Comparison of ENCODE assay signal across 18 mouse cellular contexts in genomic region chr5:117523010-117523409, GRCm38 (mm10).
DNase-seq lines count a peak whose midpoint lies in the region; ATAC-seq and TF ChIP-seq lines count a peak whose summit lies in the region.
"Had no signal": no experiment of that assay in that cellular context is flagged by ENCODE, and none has a peak within 500 bp of the region (broad histone marks: within the 10 kb centered on the region; RNA-seq: fewer than 3 reads in every experiment).

No protein-coding gene starts in this region.

- H3K9me3 ChIP-seq in forebrain, embryonic 14.5 days (replicated peaks; ENCODE audit: control insufficient read depth, low read length), result no peaks in the 10 kb centered on the region
- no peaks in the 10 kb centered on the region for H3K9me3 ChIP-seq in forebrain, embryonic 11.5 days (ENCODE audit: control insufficient read depth, low read length)
- no peaks in the 10 kb centered on the region for H3K9me3 ChIP-seq in midbrain, postnatal 0 days (ENCODE audit: low read length)
- H3K9me3 ChIP-seq in midbrain, embryonic 16.5 days (replicated peaks; ENCODE audit: control insufficient read depth, low read length, poor library complexity, severe bottlenecking), result no peaks in the 10 kb centered on the region
- H3K9me3 ChIP-seq: hindbrain, embryonic 13.5 days; liver, embryonic 12.5 days had no signal

- peak; percentile 64 for DNase-seq in forebrain, embryonic 14.5 days (ENCODE audit: low spot score)
- no peak for DNase-seq in forebrain, embryonic 11.5 days (ENCODE audit: low spot score)
- DNase-seq in midbrain, postnatal 0 days (ENCODE audit: low spot score), result peak; percentile 27
- DNase-seq in cerebellum, adult 9-10 months, result peak; percentile 80
- peak; percentile 24 for DNase-seq in telencephalon, adult 2 months (ENCODE audit: low read depth, low spot score)
- no peak for DNase-seq in urinary bladder, postnatal 25 days (ENCODE audit: low spot score)
- no peak for DNase-seq in kidney, adult 18-20 months
- DNase-seq: adrenal gland, postnatal 14 days; gastrocnemius, postnatal 14 days; heart, postnatal 10 days; lung, embryonic 14.5 days had no signal

- H3K27ac ChIP-seq in forebrain, embryonic 14.5 days (ENCODE audit: low read depth, low read length), result no peak overlapping the region
- no peak overlapping the region for H3K27ac ChIP-seq in forebrain, embryonic 11.5 days (ENCODE audit: low read depth, low read length)
- no peak overlapping the region for H3K27ac ChIP-seq in midbrain, postnatal 0 days (ENCODE audit: low read depth, low read length)
- H3K27ac ChIP-seq in midbrain, embryonic 16.5 days (ENCODE audit: low read length), result no peak overlapping the region
- H3K27ac ChIP-seq: hindbrain, embryonic 13.5 days; kidney, postnatal 0 days; liver, embryonic 12.5 days; macrophage had no signal

- WGBS in forebrain, embryonic 14.5 days, result 62% methylated on average over 10 of the region's 10 CpGs
- whole genome bisulfite sequencing in forebrain, embryonic 11.5 days, result 86% methylated on average over 10 of the region's 10 CpGs
- WGBS in midbrain, postnatal 0 days, result 75% methylated on average over 10 of the region's 10 CpGs
- WGBS in midbrain, embryonic 16.5 days, result 79% methylated on average over 10 of the region's 10 CpGs

- H3K4me3 ChIP-seq in forebrain, embryonic 14.5 days (ENCODE audit: low read depth, low read length), result no peak overlapping the region
- no peak overlapping the region for H3K4me3 ChIP-seq in forebrain, embryonic 11.5 days (ENCODE audit: low read depth, low read length)
- no peak overlapping the region for H3K4me3 ChIP-seq in midbrain, postnatal 0 days (ENCODE audit: low read depth, low read length)
- no peak overlapping the region for H3K4me3 ChIP-seq in midbrain, embryonic 16.5 days (ENCODE audit: low read depth, low read length)
- H3K4me3 ChIP-seq: hindbrain, embryonic 13.5 days; liver, embryonic 12.5 days had no signal

- no peaks in the 10 kb centered on the region for H3K4me1 ChIP-seq in forebrain, embryonic 14.5 days (ENCODE audit: control insufficient read depth, insufficient read depth, low read length)
- H3K4me1 ChIP-seq in forebrain, embryonic 11.5 days (replicated peaks; ENCODE audit: control insufficient read depth, insufficient read depth, low read length), result no peaks in the 10 kb centered on the region
- no peaks in the 10 kb centered on the region for H3K4me1 ChIP-seq in midbrain, postnatal 0 days (ENCODE audit: insufficient read depth, low read length)
- H3K4me1 ChIP-seq in midbrain, embryonic 16.5 days (ENCODE audit: control insufficient read depth, insufficient read depth, low read length), result no peaks in the 10 kb centered on the region
- H3K4me1 ChIP-seq: liver, embryonic 12.5 days had no signal

- H3K9ac ChIP-seq in forebrain, embryonic 14.5 days (ENCODE audit: low read length), result no peak overlapping the region
- no peak overlapping the region for H3K9ac ChIP-seq in forebrain, embryonic 11.5 days (ENCODE audit: low read length)
- no peak overlapping the region for H3K9ac ChIP-seq in midbrain, postnatal 0 days (replicated peaks; ENCODE audit: low read length, poor library complexity, severe bottlenecking)
- H3K9ac ChIP-seq in midbrain, embryonic 16.5 days (ENCODE audit: low read depth, low read length), result no peak overlapping the region
- H3K9ac ChIP-seq: hindbrain, embryonic 13.5 days; liver, embryonic 12.5 days; lung, embryonic 14.5 days had no signal

- no peaks in the 10 kb centered on the region for H3K27me3 ChIP-seq in forebrain, embryonic 14.5 days (replicated peaks; ENCODE audit: control insufficient read depth, insufficient read depth, low read length)
- H3K27me3 ChIP-seq in forebrain, embryonic 11.5 days (ENCODE audit: control insufficient read depth, insufficient read depth, low read length), result no peaks in the 10 kb centered on the region
- no peaks in the 10 kb centered on the region for H3K27me3 ChIP-seq in midbrain, postnatal 0 days (ENCODE audit: insufficient read depth, low read length)
- no peaks in the 10 kb centered on the region for H3K27me3 ChIP-seq in midbrain, embryonic 16.5 days (ENCODE audit: control insufficient read depth, insufficient read depth, low read depth, low read length)
- H3K27me3 ChIP-seq: hindbrain, embryonic 13.5 days; liver, embryonic 12.5 days had no signal

- H3K36me3 ChIP-seq in forebrain, embryonic 14.5 days (ENCODE audit: control insufficient read depth, insufficient read depth, low read length), result no peaks in the 10 kb centered on the region
- no peaks in the 10 kb centered on the region for H3K36me3 ChIP-seq in forebrain, embryonic 11.5 days (ENCODE audit: control insufficient read depth, insufficient read depth, low read length)
- H3K36me3 ChIP-seq in midbrain, postnatal 0 days (ENCODE audit: insufficient read depth, low read length), result no peaks in the 10 kb centered on the region
- H3K36me3 ChIP-seq in midbrain, embryonic 16.5 days (ENCODE audit: control insufficient read depth, insufficient read depth, low read length), result no peaks in the 10 kb centered on the region
- H3K36me3 ChIP-seq: hindbrain, embryonic 13.5 days; liver, embryonic 12.5 days had no signal

- ATAC-seq in forebrain, embryonic 14.5 days, result peak; percentile 48; the same call in 1 of the 2 replicates
- ATAC-seq in forebrain, embryonic 11.5 days (replicated peaks; ENCODE audit: low FRiP score), result no peak
- ATAC-seq in midbrain, postnatal 0 days (ENCODE audit: low FRiP score), result no peak
- no peak for ATAC-seq in midbrain, embryonic 16.5 days
- ATAC-seq: intestine, embryonic 16.5 days; liver, embryonic 12.5 days had no signal

- TF ChIP-seq CTCF in midbrain, postnatal 0 days (IDR thresholded peaks at IDR 0.05), result no peak

- no peak overlapping the region for H3K4me2 ChIP-seq in forebrain, embryonic 14.5 days (ENCODE audit: low read length)
- no peak overlapping the region for H3K4me2 ChIP-seq in forebrain, embryonic 11.5 days (ENCODE audit: low read depth, low read length, severe bottlenecking)
- no peak overlapping the region for H3K4me2 ChIP-seq in midbrain, postnatal 0 days (ENCODE audit: low read depth, low read length, poor library complexity, severe bottlenecking)
- H3K4me2 ChIP-seq in midbrain, embryonic 16.5 days (ENCODE audit: low read length), result no peak overlapping the region
- H3K4me2 ChIP-seq: hindbrain, embryonic 13.5 days; liver, embryonic 12.5 days; lung, embryonic 14.5 days; midbrain, embryonic 11.5 days had no signal

Comparison
In these comparisons a context has a peak if more than half of its experiments do, and no peak if none do; other contexts are left out.
1. DNase-seq: peak in forebrain, embryonic 14.5 days (single experiment), midbrain, postnatal 0 days (single experiment), cerebellum, adult 9-10 months (single experiment) and telencephalon, adult 2 months (single experiment); none in forebrain, embryonic 11.5 days (single experiment), urinary bladder, postnatal 25 days (single experiment) and kidney, adult 18-20 months (single experiment).